Mouse (Mus musculus) liver, adult 2 months (tissue): ENCODE results near the gene Tmcc3. TPM values are rescaled to one million over a fixed set of nuclear protein-coding genes. Genes with fewer than 3 reads are reported as not detected.

Experiments used
- DNase-seq: peaks from one replicate; pipeline ENCODE4 v3.0.0-alpha.2; 2011; ENCODE audit warnings: low read depth, low spot score; ENCODE audit errors: extremely low read depth
- H3K27ac ChIP-seq: fragments of 200-500 bp; replicated peaks from 2 replicates; pipeline ENCODE4 v1.5.1; 2012; ENCODE audit warnings: low read depth, mild to moderate bottlenecking, control low read depth, inconsistent platforms, low read length; ENCODE audit not compliant: insufficient read depth
- H3K27me3 ChIP-seq: fragments of 200-500 bp; 2 replicates; pipeline ENCODE4 v1.6.1; 2012; ENCODE audit warnings: mild to moderate bottlenecking, moderate library complexity, low read length, inconsistent platforms; ENCODE audit not compliant: control insufficient read depth, insufficient read depth
- H3K36me3 ChIP-seq: fragments of 200-500 bp; 2 replicates; pipeline ENCODE4 v1.6.1; 2012; ENCODE audit warnings: low read length, inconsistent platforms; ENCODE audit not compliant: control insufficient read depth, insufficient read depth
- H3K4me1 ChIP-seq: fragments of 200-500 bp; 2 replicates; pipeline ENCODE4 v1.6.1; 2011; ENCODE audit warnings: low read length; ENCODE audit not compliant: control insufficient read depth, insufficient read depth
- H3K4me3 ChIP-seq: fragments of 200-500 bp; 2 replicates; pipeline ENCODE4 v1.5.1; 2011; ENCODE audit warnings: low read depth, mild to moderate bottlenecking, control low read depth, low read length, moderate library complexity; ENCODE audit not compliant: insufficient read depth
- H3K79me2 ChIP-seq: fragments of 200-500 bp; 2 replicates; pipeline ENCODE4 v1.6.1; 2012; ENCODE audit warnings: inconsistent platforms, mild to moderate bottlenecking, low read length, moderate library complexity; ENCODE audit not compliant: control insufficient read depth, insufficient read depth
- H3K9ac ChIP-seq: fragments of 200-500 bp; 2 replicates; pipeline ENCODE4 v1.6.1; 2012; ENCODE audit warnings: low read depth, mild to moderate bottlenecking, control low read depth, inconsistent platforms, low read length
- CTCF ChIP-seq: fragments of 200-500 bp; IDR thresholded peaks from 2 replicates; pipeline ENCODE4 v1.5.1; 2011; ENCODE audit warnings: low read depth, low read length, control low read depth
- POLR2A ChIP-seq: fragments of 200-500 bp; IDR thresholded peaks from 2 replicates; pipeline ENCODE4 v1.6.1; 2011; ENCODE audit warnings: low read length, control low read depth; ENCODE audit not compliant: insufficient read depth; ENCODE audit errors: extremely low read depth
- WGBS: fragments of 180-500 bp; shearing (Covaris S2); methylation state at CpG from one replicate; pipeline ENCODE4 v1.1.7; 2018; 5-methylcytosine and 5-hydroxymethylcytosine counted together
- polyA plus RNA-seq: library from polyadenylated mRNA; depleted of rRNA; stranded (reverse); fragments of >200 nt; gene quantifications from 2 replicates; pipeline ENCODE4 v1.2.3, GENCODE M21; 2012
- total RNA-seq: library from RNA; depleted of rRNA; stranded (reverse); fragments of >200 nt; gene quantifications from 2 replicates; pipeline ENCODE4 v1.2.3, GENCODE M21; 2014

Gene Tmcc3
- total and polyA plus RNA-seq, 2 experiments = 3.2 to 7.9 TPM

DNA sequence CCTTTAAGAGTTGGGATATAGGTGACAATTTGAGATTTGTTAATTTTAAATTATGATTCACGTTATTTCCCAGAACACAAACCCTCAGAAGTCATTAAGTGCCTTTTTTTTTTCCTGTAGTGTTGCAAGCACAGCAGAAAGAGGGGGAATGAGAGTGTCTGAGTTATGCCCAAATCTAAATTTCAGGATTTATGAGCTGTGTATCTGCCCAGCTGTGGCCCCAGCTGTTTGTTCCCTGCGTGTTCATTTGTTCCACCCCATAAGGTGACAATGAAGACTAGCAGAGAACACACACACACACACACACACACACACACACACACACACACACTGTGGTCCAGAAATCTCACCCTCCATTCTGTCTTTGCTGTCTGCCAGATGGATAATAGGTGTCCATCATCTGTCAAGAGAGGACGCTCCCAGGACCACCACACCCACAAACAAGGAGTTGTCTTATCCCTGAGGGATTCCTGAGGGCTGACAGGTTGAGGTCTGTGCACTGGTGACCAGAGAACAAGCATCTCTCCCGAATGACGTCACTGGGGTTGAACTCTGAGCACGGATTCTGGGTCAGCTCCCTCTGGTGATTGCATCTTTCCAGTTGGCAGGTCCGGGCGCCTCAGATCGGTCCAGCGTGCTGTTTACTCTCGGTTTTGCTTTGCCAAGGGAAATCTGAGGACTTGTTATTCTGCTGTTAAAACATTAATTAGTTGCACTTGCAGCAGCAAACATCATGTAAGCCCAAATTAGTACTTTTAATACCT is 86.3 kb downstream of the Tmcc3 start:
- Histone ChIP-seq H3K27me3 (no peaks in the 10 kb centered on the region), H3K9ac (no peak overlapping the region), H3K4me1 (peaks cover 5% of the 10 kb centered on the region), H3K27ac (no peak overlapping the region), H3K36me3 (no peaks in the 10 kb centered on the region), H3K4me3 (no peak overlapping the region), H3K79me2 (no peaks in the 10 kb centered on the region)
- 28% methylated on average over 11 of the region's 11 CpGs for WGBS
- DNase-seq = peak; percentile 94
- no peak for TF ChIP-seq POLR2A
- TF ChIP-seq CTCF = no peak

- no peak overlapping the region for H3K9ac ChIP-seq
Observed at GRCm38 (mm10) chr10:94400895-94401294, 89.1 kb downstream of the Tmcc3 start.

DNA sequence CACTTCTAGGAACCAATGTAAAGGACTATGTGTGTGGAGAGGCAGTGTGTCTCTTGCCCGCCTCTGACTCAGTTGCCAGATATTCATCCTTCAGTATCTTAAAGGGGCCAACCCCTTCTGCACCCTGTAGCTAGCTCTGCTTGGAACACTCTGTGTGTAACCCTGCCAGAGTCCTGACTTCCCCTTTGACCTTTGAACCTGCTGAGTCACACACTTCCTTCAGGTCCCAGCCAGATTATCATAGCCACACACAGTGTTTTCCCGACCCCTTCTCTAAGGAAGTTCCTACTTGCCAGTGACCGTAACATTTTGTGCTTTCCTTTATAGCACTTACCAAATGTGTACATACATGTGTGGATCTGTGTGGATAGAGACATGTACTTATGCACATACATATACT is 93.7 kb downstream of the Tmcc3 start:
- Histone ChIP-seq H3K36me3 (no peaks in the 10 kb centered on the region), H3K9ac (no peak overlapping the region), H3K4me1 (peaks cover 8% of the 10 kb centered on the region), H3K4me3 (no peak overlapping the region), H3K27ac (no peak overlapping the region; the same call in 1 of the 2 replicates), H3K27me3 (no peaks in the 10 kb centered on the region), H3K79me2 (no peaks in the 10 kb centered on the region)
- peak; percentile 84 for DNase-seq
- TF ChIP-seq CTCF = no peak
- no peak for TF ChIP-seq POLR2A
- 19% methylated on average over 3 of the region's 3 CpGs for WGBS

More at GRCm38 (mm10) chr10:94400895-94401294, 89.1 kb downstream of the Tmcc3 start:
- H3K79me2 ChIP-seq = no peaks in the 10 kb centered on the region
- no peaks in the 10 kb centered on the region for H3K27me3 ChIP-seq
- no peak for DNase-seq
- 94% methylated on average over 8 of the region's 8 CpGs for WGBS
- H3K36me3 ChIP-seq = no peaks in the 10 kb centered on the region
- H3K4me1 ChIP-seq = peaks cover 13% of the 10 kb centered on the region
- TF ChIP-seq CTCF (no peak), POLR2A (no peak)
- H3K4me3 ChIP-seq = no peak overlapping the region
- no peak overlapping the region for H3K27ac ChIP-seq

DNA sequence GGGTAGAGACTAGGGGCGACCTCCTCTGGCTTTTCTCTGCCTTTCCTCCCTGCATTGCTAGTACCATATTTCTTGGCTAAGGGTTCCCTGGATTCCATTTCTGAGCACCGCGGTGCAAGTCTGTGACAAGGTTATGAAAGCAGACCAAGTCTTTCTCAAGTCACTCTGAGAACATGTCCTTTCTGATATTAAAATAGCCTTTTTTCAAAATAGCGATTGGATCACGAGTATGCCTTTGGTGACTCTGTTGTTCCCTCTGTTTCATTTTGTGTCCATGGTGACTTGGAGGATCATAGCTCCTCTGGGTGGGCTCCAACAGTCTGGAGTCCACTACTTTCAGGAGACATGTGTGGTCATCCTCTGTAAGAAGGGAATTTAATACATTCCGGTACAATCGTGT is 95.1 kb downstream of the Tmcc3 start:
- Histone ChIP-seq H3K79me2 (no peaks in the 10 kb centered on the region), H3K4me3 (no peak overlapping the region), H3K27ac (no peak overlapping the region), H3K9ac (no peak overlapping the region), H3K4me1 (peaks cover 8% of the 10 kb centered on the region), H3K36me3 (no peaks in the 10 kb centered on the region), H3K27me3 (no peaks in the 10 kb centered on the region)
- TF ChIP-seq POLR2A (no peak), CTCF (no peak)
- 89% methylated on average over 7 of the region's 7 CpGs for WGBS
- DNase-seq = no peak

- 25% methylated on average over 22 of the region's 22 CpGs for WGBS
- Histone ChIP-seq H3K79me2 (no peaks in the 10 kb centered on the region), H3K4me1 (peaks cover 8% of the 10 kb centered on the region), H3K9ac (no peak overlapping the region), H3K27ac (no peak overlapping the region), H3K4me3 (no peak overlapping the region), H3K36me3 (no peaks in the 10 kb centered on the region), H3K27me3 (no peaks in the 10 kb centered on the region)
- peak; percentile 68 for DNase-seq
- TF ChIP-seq POLR2A = no peak
- peak; percentile 89 for TF ChIP-seq CTCF
Observed at GRCm38 (mm10) chr10:94408356-94409146, 96.8 kb downstream of the Tmcc3 start.
